ENCODE assay signal across 29 mouse cellular contexts in the genomic region with DNA sequence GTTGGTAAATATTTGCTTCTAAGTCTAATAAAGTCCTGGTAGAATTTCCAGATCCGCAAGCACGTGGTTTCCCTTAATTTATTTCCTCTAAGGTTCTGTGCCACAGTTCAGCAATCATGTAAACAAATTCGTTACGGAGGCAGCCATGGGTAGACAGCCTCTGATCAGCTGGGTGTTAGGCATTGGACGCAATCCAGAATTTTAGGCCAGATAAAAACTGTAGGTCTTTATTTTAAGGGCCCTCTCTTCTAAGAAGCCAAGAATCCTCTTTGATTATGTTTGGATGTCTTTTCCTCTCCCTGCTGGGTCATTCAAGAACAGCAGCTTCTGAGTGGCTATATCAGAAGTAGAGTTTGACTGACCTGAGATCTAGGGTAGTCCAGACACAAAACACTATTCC.
A peak's percentile ranks its signal among the peaks of the same experiment; 100 is the strongest.
DNase-seq lines count a peak whose midpoint lies in the region; ATAC-seq and TF ChIP-seq lines count a peak whose summit lies in the region.
"Had no signal": no experiment of that assay in that cellular context is flagged by ENCODE, and none has a peak within 500 bp of the region (broad histone marks: within the 10 kb centered on the region; RNA-seq: fewer than 3 reads in every experiment).

No protein-coding gene starts in this region.

- H3K9ac ChIP-seq in kidney, embryonic 14.5 days (ENCODE audit: low read depth, low read length), result no peak overlapping the region
- no peak overlapping the region for H3K9ac ChIP-seq in kidney, postnatal 0 days (ENCODE audit: low read depth, low read length)
- H3K9ac ChIP-seq: embryonic facial prominence, embryonic 12.5 days; forebrain, embryonic 15.5 days; heart, embryonic 12.5 days; hindbrain, embryonic 13.5 days; limb, embryonic 12.5 days; neural tube, embryonic 15.5 days; stomach, embryonic 15.5 days had no signal

- no peaks in the 10 kb centered on the region for H3K27me3 ChIP-seq in kidney, embryonic 14.5 days (ENCODE audit: control insufficient read depth, insufficient read depth, low read length)
- H3K27me3 ChIP-seq in kidney, postnatal 0 days (ENCODE audit: insufficient read depth, low read length), result no peaks in the 10 kb centered on the region
- H3K27me3 ChIP-seq: embryonic facial prominence, embryonic 12.5 days; forebrain, embryonic 15.5 days; heart, embryonic 12.5 days; hindbrain, embryonic 13.5 days; limb, embryonic 12.5 days; neural tube, embryonic 15.5 days; stomach, embryonic 15.5 days had no signal

- no peaks in the 10 kb centered on the region for H3K9me3 ChIP-seq in kidney, embryonic 14.5 days (ENCODE audit: control insufficient read depth, low read length)
- H3K9me3 ChIP-seq in kidney, postnatal 0 days (replicated peaks; ENCODE audit: low read length), result no peaks in the 10 kb centered on the region
- H3K9me3 ChIP-seq: embryonic facial prominence, embryonic 12.5 days; forebrain, embryonic 10.5 days; forebrain, embryonic 15.5 days; heart, embryonic 12.5 days; hindbrain, embryonic 13.5 days; limb, embryonic 12.5 days; neural tube, embryonic 15.5 days; stomach, embryonic 15.5 days had no signal

- no peak for TF ChIP-seq CTCF in kidney, postnatal 0 days (IDR thresholded peaks at IDR 0.05; ENCODE audit: low read depth)
- no peak; the same call in 1 of the 2 replicates for TF ChIP-seq CTCF in left cerebral cortex, adult 2 months (IDR thresholded peaks at IDR 0.05)

- H3K4me1 ChIP-seq in kidney, embryonic 14.5 days (ENCODE audit: control insufficient read depth, insufficient read depth, low read length), result no peaks in the 10 kb centered on the region
- no peaks in the 10 kb centered on the region for H3K4me1 ChIP-seq in kidney, postnatal 0 days (replicated peaks; ENCODE audit: insufficient read depth, low read length)
- H3K4me1 ChIP-seq: embryonic facial prominence, embryonic 12.5 days; forebrain, embryonic 15.5 days; heart, embryonic 12.5 days; hindbrain, embryonic 13.5 days; limb, embryonic 12.5 days; stomach, embryonic 15.5 days had no signal

- DNase-seq in kidney, adult 8-10 months, result peak; percentile 4 to 44
- DNase-seq in urinary bladder, postnatal 14 days (ENCODE audit: low spot score), result peak; percentile 6
- no peak for DNase-seq in urinary bladder, postnatal 4 days (ENCODE audit: low spot score in 2 of 2)
- DNase-seq in kidney, postnatal 0 days (ENCODE audit: low spot score), result peak; percentile 46
- no peak for DNase-seq in left cerebral cortex, adult 2 months (ENCODE audit: extremely low spot score in 1 of 2, low spot score in 2 of 2)
- DNase-seq: adrenal gland, adult 8-10 months; B cell, adult 2 months; cerebellum, adult 8-10 months; cerebellum, postnatal 36 days; gastrocnemius, postnatal 25 days; heart, adult 18-20 months; heart, postnatal 4 days; lung, postnatal 4 days; midbrain, embryonic 14.5 days; right cerebral cortex, postnatal 25 days had no signal

- intact Hi-C loops in left cerebral cortex, adult 2 months (cut with DNase I), result no loop called here

- no peaks in the 10 kb centered on the region for H3K36me3 ChIP-seq in kidney, embryonic 14.5 days (ENCODE audit: control insufficient read depth, insufficient read depth, low read length)
- H3K36me3 ChIP-seq in kidney, postnatal 0 days (ENCODE audit: insufficient read depth, low read length), result no peaks in the 10 kb centered on the region
- H3K36me3 ChIP-seq: embryonic facial prominence, embryonic 12.5 days; forebrain, embryonic 10.5 days; forebrain, embryonic 15.5 days; heart, embryonic 12.5 days; hindbrain, embryonic 13.5 days; limb, embryonic 12.5 days; neural tube, embryonic 15.5 days; stomach, embryonic 15.5 days had no signal

- no peak for ATAC-seq in kidney, embryonic 14.5 days (ENCODE audit: low FRiP score, low TSS enrichment)
- ATAC-seq in kidney, postnatal 0 days (replicated peaks; ENCODE audit: low FRiP score, low read depth), result no peak
- no peak for ATAC-seq in megakaryocyte progenitor cell, adult 5-6 weeks (replicated peaks; ENCODE audit: poor library complexity)
- ATAC-seq: activated CD4-positive, CD25-positive, alpha-beta regulatory T cell, adult 4 months; forebrain, embryonic 15.5 days; intestine, embryonic 16.5 days; lung, postnatal 0 days had no signal

- no peak overlapping the region for H3K4me3 ChIP-seq in kidney, embryonic 14.5 days (ENCODE audit: low read length)
- no peak overlapping the region for H3K4me3 ChIP-seq in kidney, postnatal 0 days (replicated peaks; ENCODE audit: low read depth, low read length)
- no peak overlapping the region for H3K4me3 ChIP-seq in left cerebral cortex, adult 2 months
- H3K4me3 ChIP-seq: embryonic facial prominence, embryonic 12.5 days; forebrain, embryonic 10.5 days; forebrain, embryonic 15.5 days; heart, embryonic 12.5 days; hindbrain, embryonic 13.5 days; limb, embryonic 12.5 days; neural tube, embryonic 15.5 days; stomach, embryonic 15.5 days had no signal

- no peak overlapping the region for H3K27ac ChIP-seq in kidney, embryonic 14.5 days (ENCODE audit: low read depth, low read length)
- H3K27ac ChIP-seq in kidney, postnatal 0 days, result no peak overlapping the region
- no peak overlapping the region for H3K27ac ChIP-seq in left cerebral cortex, adult 2 months
- H3K27ac ChIP-seq: embryonic facial prominence, embryonic 12.5 days; forebrain, embryonic 10.5 days; forebrain, embryonic 15.5 days; hindbrain, embryonic 13.5 days; limb, embryonic 12.5 days; neural tube, embryonic 15.5 days; stomach, embryonic 15.5 days had no signal

- H3K4me2 ChIP-seq in kidney, embryonic 14.5 days (replicated peaks; ENCODE audit: low read depth, low read length), result no peak overlapping the region
- H3K4me2 ChIP-seq in kidney, postnatal 0 days (ENCODE audit: low read length), result no peak overlapping the region
- H3K4me2 ChIP-seq: embryonic facial prominence, embryonic 12.5 days; forebrain, embryonic 15.5 days; heart, embryonic 12.5 days; hindbrain, embryonic 13.5 days; limb, embryonic 12.5 days; liver, embryonic 11.5 days; neural tube, embryonic 15.5 days; stomach, embryonic 15.5 days had no signal

- 40% methylated on average over 5 of the region's 5 CpGs for WGBS in kidney, embryonic 14.5 days
- WGBS in kidney, postnatal 0 days, result 24% methylated on average over 5 of the region's 5 CpGs

Comparison
In these comparisons a context has a peak if more than half of its experiments do, and no peak if none do; other contexts are left out.
1. DNase-seq: peak in kidney, adult 8-10 months (2 of 2), urinary bladder, postnatal 14 days (single experiment) and kidney, postnatal 0 days (single experiment); none in urinary bladder, postnatal 4 days (0 of 2) and left cerebral cortex, adult 2 months (0 of 2).